In the genomic region with DNA sequence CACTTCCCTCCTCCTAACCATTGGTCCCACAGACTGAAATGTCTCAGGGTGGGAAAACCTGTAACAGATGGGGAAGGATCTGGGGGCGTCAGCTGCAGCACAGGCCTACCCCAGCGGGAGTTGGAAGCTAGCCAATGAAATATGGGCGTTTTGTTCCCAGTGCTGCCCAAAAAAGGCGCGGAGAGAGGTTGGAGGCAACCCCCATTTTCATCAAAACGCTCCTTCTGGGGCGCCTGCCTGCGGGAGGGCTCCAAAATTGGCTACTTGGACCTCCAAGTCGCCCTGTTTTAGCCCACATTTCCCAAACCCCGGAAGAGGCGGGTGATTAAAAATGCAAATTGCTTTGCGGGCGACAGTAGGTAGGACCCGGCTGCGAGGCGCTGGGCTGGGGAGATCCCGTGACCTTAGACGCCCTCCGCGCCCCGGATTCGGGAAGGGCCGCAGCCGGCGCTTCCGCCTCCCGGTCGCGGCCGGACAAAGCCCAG, we compare ENCODE assay signal across 8 mouse cellular contexts. TPM values are rescaled to one million over a fixed set of nuclear protein-coding genes. Genes with fewer than 3 reads are reported as not detected.
DNase-seq lines count a peak whose midpoint lies in the region; ATAC-seq lines count a peak whose summit lies in the region.

No protein-coding gene starts in this region.

- under 1% methylated on average over 30 of the region's 30 CpGs for WGBS in kidney, embryonic 15.5 days
- WGBS in forebrain, embryonic 13.5 days, result under 1% methylated on average over 30 of the region's 30 CpGs
- under 1% methylated on average over 30 of the region's 30 CpGs for WGBS in stomach, embryonic 14.5 days

- H3K4me2 ChIP-seq in kidney, embryonic 15.5 days, result peak overlapping the region; percentile 83
- peak overlapping the region; percentile 87 for H3K4me2 ChIP-seq in forebrain, embryonic 13.5 days
- peak overlapping the region; percentile 76 for H3K4me2 ChIP-seq in stomach, embryonic 14.5 days (replicated peaks; ENCODE audit: low read depth, low read length)

- ATAC-seq in kidney, embryonic 15.5 days (replicated peaks; ENCODE audit: low FRiP score), result peak; percentile 14
- ATAC-seq in forebrain, embryonic 13.5 days, result peak; percentile 1; the same call in 1 of the 2 replicates
- 0 out of 2 replicates have a peak, but pooled peaks have one; percentile 5 for ATAC-seq in stomach, embryonic 14.5 days (ENCODE audit: insufficient number of reproducible peaks, insufficient read depth, low FRiP score, low read depth)

- no peak for DNase-seq in kidney, adult 9 months
- DNase-seq in layer of hippocampus, postnatal 25 days (ENCODE audit: extremely low spot score in 1 of 2, low spot score in 1 of 2), result peak; percentile 65 to 66
- DNase-seq in mesoderm, embryonic 11.5 days (ENCODE audit: low read depth, low spot score), result peak; percentile 82
- no peak for DNase-seq in thymus, postnatal 10 days (ENCODE audit: low spot score in 2 of 2)

- peaks cover 52% of the 10 kb centered on the region for H3K4me1 ChIP-seq in kidney, embryonic 15.5 days
- peaks cover 4% of the 10 kb centered on the region for H3K4me1 ChIP-seq in brown adipose tissue, adult 24 weeks (ENCODE audit: control insufficient read depth, insufficient read depth, insufficient read length, low read length)
- H3K4me1 ChIP-seq in forebrain, embryonic 13.5 days, result peaks cover 47% of the 10 kb centered on the region
- peaks cover 11% of the 10 kb centered on the region for H3K4me1 ChIP-seq in stomach, embryonic 14.5 days (ENCODE audit: control insufficient read depth, insufficient read depth, low read length)

- peak overlapping the region; percentile 99 for H3K27ac ChIP-seq in kidney, embryonic 15.5 days
- H3K27ac ChIP-seq in brown adipose tissue, adult 24 weeks (replicated peaks; ENCODE audit: low read depth, low read length), result peak overlapping the region; percentile 98
- H3K27ac ChIP-seq in forebrain, embryonic 13.5 days, result peak overlapping the region; percentile 75
- peak overlapping the region; percentile 96 for H3K27ac ChIP-seq in stomach, embryonic 14.5 days (ENCODE audit: low read length)

- peaks cover 3% of the 10 kb centered on the region; the same call in 1 of the 2 replicates for H3K36me3 ChIP-seq in kidney, embryonic 15.5 days
- H3K36me3 ChIP-seq in forebrain, embryonic 13.5 days (ENCODE audit: poor library complexity, severe bottlenecking), result no peaks in the 10 kb centered on the region
- H3K36me3 ChIP-seq in stomach, embryonic 14.5 days (ENCODE audit: control insufficient read depth, insufficient read depth, low read length), result peaks cover 3% of the 10 kb centered on the region; the same call in 1 of the 2 replicates

- no peaks in the 10 kb centered on the region for H3K9me3 ChIP-seq in kidney, embryonic 15.5 days (replicated peaks)
- no peaks in the 10 kb centered on the region for H3K9me3 ChIP-seq in forebrain, embryonic 13.5 days (replicated peaks)
- H3K9me3 ChIP-seq in stomach, embryonic 14.5 days (ENCODE audit: control insufficient read depth, low read depth, low read length), result no peaks in the 10 kb centered on the region

- peak overlapping the region; percentile 69 for H3K9ac ChIP-seq in kidney, embryonic 15.5 days
- H3K9ac ChIP-seq in forebrain, embryonic 13.5 days, result peak overlapping the region; percentile 83
- peak overlapping the region; percentile 67 for H3K9ac ChIP-seq in stomach, embryonic 14.5 days (replicated peaks; ENCODE audit: low read depth, low read length)

- H3K4me3 ChIP-seq in kidney, embryonic 15.5 days (replicated peaks), result peak overlapping the region; percentile 84
- peak overlapping the region; percentile 82 for H3K4me3 ChIP-seq in brown adipose tissue, adult 24 weeks (ENCODE audit: insufficient read depth, low read depth, low read length)
- H3K4me3 ChIP-seq in forebrain, embryonic 13.5 days, result peak overlapping the region; percentile 65
- H3K4me3 ChIP-seq in stomach, embryonic 14.5 days (ENCODE audit: low read depth, low read length), result peak overlapping the region; percentile 53

- H3K27me3 ChIP-seq in kidney, embryonic 15.5 days, result no peaks in the 10 kb centered on the region
- peaks cover 39% of the 10 kb centered on the region for H3K27me3 ChIP-seq in forebrain, embryonic 13.5 days
- H3K27me3 ChIP-seq in stomach, embryonic 14.5 days (ENCODE audit: control insufficient read depth, insufficient read depth, low read length), result no peaks in the 10 kb centered on the region

RNA-seq across cellular contexts. Expression of a gene that starts 1.8 kb away (rescaled TPM):
- 85.7 and 88.7 TPM in 2 replicates for polyA plus RNA-seq in kidney, embryonic 15.5 days (2015; fragmentation: Nextera tagmentation; extraction: Ambion mirVana)
- polyA plus RNA-seq in brown adipose tissue, adult 24 weeks (2012; ENCODE audit: insufficient read depth, insufficient read length, missing spikeins), result 47.6 and 47.7 TPM in 2 replicates
- 24.9 and 26.8 TPM in 2 replicates for polyA plus RNA-seq in forebrain, embryonic 13.5 days (2015; fragmentation: Nextera tagmentation; extraction: Ambion mirVana)
- total RNA-seq in layer of hippocampus, postnatal 25 days (2021), result 10 to 100 TPM; 74.9 to 93.5 TPM
- polyA plus RNA-seq in stomach, embryonic 14.5 days (2014; fragmentation: Nextera tagmentation; extraction: Ambion mirVana), result 41.2 and 41.8 TPM in 2 replicates

Comparison
In these comparisons a context has a peak if more than half of its experiments do, and no peak if none do; other contexts are left out.
1. DNase-seq: peak in layer of hippocampus, postnatal 25 days (2 of 2) and mesoderm, embryonic 11.5 days (single experiment); none in kidney, adult 9 months (single experiment) and thymus, postnatal 10 days (0 of 2).
2. Peak in every context shown above with its lines, with median percentiles within 50 percentile points of each other: ATAC-seq, H3K27ac ChIP-seq, H3K4me2 ChIP-seq, H3K4me3 ChIP-seq and H3K9ac ChIP-seq.